Mouse (Mus musculus): ENCODE data around the gene Lclat1.

Gene Lclat1

GRCm38 (mm10) chr17:73107158-73108157, at the start of gene Lclat1:
Gene Lclat1 (plus strand): TSS chr17:73107985.
- DNase-seq = peak; percentile 97

GRCm38 (mm10) chr17:73058319-73058718, 49.5 kb upstream of the Lclat1 start:
- no peak for DNase-seq

DNA sequence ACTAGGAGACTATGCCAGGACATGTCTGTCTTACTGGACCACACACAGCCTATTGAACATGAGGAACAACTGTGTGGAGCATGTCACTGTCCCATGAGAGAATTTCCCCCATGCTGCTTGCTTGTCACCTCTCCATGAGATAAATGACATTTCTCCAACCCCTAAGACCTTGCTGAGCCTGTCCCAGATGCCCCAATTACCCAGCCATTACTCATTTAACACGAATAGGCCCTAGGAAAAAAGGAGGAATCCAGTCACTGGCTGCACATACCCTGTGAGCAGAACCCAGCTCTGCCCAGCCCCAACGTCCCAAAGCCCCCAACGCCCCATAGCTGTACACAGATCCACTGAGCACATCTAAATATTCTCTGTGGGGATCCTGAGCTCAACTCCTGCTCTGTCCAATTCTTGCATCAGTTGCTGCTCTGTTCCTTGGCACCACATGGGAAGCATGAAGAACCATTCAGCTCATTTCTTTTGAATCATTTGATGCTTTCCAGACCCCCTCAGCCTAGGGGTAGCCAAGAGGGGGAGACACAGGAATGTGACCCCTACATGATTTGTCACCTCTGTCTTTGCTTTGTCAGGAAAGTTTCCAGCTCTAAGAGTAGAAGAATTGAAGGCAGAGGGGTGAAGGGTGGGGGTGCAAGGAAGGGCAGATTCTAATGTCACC, 47.4 kb upstream of the Lclat1 start:
- no peak for DNase-seq

DNA sequence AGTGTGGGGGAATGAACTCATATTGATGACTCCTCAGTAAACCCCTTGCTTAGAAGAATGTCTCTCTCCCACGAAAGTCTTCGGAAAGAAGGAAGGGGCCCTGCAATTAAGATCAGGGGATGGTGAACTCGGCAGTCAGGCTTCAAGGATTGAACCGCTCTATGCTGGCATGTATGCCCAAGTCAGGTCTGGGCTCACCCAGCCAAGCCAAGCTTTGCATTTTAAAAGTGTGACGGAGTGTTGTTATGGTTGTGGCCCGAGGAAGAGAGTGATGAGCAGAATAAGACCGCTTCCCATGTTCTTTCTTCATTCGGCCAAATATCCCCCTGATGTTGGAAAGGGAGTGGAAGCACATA, 46.9 kb upstream of the Lclat1 start:
- DNase-seq = no peak

- DNase-seq = no peak
These were observed 45.1 kb upstream of the Lclat1 start for GRCm38 (mm10) chr17:73062701-73063100.

DNA sequence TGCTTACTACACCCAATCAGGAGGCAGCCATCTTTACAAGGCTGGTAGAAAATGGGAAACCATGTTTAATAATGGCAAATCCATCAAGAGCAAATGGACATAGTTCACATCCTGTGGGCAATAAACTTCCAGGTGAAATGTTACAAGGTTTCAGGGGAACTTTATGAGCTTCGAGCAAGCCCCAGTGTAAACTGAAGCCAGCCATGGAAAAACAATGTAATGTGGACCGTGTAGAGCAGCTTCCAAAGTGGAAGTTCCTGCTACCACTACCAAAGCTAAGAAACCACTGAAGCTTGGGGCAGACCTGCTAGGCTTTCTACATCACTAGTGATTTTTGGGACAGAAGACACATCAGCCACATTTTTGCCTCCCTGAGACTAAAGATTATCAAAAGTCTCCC, 44.5 kb upstream of the Lclat1 start:
- no peak for DNase-seq

DNA sequence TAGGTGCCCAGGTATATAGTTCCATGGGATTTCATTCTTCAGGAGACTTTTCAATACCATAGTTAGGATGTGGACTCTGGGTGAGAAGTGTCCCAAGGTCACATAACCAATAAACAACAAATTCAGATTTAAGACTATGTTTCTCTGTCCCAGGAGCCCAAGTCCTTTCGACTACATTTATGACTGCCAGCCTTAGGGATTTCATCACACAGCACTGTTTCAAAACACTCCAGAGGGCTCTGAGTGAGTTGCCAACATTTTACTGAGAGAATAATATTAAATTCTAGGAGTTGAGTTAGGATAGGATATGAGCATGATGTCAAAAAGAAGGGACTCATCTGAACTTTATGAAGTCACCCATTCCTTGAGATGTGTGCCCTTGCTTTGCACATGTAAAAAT, 44.0 kb upstream of the Lclat1 start:
- no peak for DNase-seq

DNA sequence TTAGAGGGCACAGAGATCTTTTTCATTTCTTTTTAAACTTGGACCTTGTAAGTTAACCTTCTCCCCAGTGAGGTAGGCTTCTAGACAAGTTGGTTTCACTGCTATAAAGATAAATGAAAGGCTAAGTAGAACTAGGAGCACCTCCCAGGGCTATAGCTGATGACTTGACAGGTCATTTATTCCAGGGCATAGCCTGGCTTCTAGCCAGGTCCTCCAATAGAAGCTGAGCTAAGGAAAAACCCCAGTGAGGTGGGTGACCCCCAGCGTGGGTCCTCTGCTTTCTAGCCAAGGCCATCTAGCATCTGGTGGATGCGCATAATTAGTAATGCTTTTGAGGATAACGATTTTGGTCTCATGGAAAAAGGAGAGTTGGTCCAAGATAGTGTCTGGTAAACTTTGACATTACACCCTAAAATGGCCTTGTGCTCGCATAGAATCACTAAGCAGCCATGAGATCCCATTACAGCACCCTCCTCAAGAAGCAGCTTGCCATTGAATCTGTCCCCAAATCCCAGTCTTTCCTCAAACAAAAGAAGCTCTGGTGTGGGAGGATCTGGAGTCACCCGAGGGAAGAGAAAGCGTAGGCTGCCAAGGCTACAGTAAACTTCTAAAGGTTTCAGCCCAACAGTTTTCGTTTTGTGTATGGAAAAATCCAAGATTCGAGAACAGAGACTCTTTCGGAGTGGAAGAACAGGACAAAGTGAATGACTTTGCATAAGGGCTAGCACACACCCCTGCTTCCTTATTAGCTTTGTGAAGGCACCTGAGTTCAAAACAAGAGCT, 41.2 kb upstream of the Lclat1 start:
- DNase-seq = no peak

- DNase-seq = no peak
These were observed 40.4 kb upstream of the Lclat1 start for GRCm38 (mm10) chr17:73067423-73067822.

DNA sequence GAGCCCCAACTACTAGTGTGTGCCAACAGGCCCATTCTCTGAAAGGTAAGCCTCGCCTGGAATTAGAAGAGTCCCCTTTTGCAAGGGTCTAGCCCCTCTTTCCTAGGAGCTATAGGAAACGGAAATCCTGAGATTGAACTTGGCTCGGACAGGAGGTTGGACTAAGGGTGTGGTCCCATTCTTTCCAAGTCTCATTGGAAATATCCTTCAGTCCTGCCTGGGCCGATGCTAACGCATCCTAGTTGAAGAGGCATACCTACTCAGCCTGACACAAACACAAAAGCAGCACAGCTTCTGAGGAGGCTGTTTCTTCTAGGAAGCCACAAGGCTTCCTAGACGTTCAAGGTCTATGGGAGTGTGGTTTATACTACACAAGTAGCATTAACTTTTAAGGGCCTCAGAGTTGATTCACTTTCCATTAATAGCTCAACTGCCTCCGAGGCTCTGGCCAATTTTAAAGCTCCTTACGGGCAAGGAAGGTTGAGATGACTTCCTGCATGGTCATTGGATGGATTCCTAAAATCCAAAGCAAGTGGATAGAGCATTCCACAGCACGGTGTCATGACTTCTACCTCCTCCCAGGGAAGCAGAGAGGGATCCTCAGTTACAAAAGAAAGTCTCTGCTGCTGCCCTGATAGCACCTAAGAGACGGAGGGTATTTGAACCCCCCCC, 39.3 kb upstream of the Lclat1 start:
- DNase-seq = no peak

- DNase-seq = no peak
These were observed 37.3 kb upstream of the Lclat1 start for GRCm38 (mm10) chr17:73070466-73070865.

GRCm38 (mm10) chr17:73071725-73072263, 36.0 kb upstream of the Lclat1 start:
- DNase-seq = no peak

- DNase-seq = no peak
These were observed 35.5 kb upstream of the Lclat1 start for GRCm38 (mm10) chr17:73072286-73072685.

GRCm38 (mm10) chr17:73074631-73075030, 33.2 kb upstream of the Lclat1 start:
- DNase-seq = no peak

DNA sequence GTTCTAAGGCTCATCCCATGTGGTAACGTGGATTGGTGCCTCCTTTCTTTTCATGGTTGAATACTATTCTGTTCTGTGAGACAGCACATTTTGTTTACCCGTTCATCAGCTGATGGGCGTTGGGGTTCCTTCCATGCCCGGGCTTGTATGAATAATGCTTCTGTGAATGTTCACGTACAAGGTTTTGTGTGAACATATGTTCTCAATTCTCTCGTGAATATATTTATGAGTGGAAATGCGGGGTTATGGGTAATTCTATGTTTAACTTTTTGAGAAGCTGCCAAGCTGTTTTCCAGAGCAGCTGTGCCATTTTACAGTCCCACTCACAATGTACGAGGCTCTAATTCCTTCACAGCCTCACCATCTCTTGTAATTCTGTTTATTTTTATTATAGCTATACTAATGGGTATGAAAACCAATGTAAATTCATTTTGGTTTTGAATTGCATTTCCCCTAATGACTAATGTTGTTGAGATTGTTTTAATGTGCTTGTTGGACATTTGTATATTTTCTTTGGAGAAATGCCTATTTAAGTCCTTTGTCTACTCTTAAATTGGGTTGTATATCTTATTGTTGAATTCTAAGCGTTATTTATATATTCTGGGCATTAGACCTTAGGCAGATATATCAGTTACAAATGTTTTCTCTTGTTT, 32.4 kb upstream of the Lclat1 start:
- DNase-seq = peak; percentile 30

DNA sequence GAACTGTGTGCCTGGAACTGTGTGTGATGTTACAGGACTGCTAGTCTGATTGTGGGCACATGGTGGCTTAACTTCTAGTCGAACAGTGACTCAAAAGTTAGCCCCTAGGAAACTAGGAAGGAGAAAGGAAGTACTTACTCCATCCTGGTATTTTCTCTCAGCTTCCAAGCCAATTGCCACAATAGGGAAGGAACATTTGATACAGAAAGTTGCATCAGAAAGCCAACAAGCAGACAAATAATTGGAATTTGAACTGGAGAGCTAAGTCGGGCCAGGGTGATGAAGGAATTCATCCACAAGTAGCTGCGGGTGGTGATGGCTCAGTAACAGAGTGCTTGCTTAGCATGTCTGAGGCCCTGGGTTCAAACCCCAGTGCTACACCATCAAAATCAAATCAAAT, 30.1 kb upstream of the Lclat1 start:
- no peak for DNase-seq

DNA sequence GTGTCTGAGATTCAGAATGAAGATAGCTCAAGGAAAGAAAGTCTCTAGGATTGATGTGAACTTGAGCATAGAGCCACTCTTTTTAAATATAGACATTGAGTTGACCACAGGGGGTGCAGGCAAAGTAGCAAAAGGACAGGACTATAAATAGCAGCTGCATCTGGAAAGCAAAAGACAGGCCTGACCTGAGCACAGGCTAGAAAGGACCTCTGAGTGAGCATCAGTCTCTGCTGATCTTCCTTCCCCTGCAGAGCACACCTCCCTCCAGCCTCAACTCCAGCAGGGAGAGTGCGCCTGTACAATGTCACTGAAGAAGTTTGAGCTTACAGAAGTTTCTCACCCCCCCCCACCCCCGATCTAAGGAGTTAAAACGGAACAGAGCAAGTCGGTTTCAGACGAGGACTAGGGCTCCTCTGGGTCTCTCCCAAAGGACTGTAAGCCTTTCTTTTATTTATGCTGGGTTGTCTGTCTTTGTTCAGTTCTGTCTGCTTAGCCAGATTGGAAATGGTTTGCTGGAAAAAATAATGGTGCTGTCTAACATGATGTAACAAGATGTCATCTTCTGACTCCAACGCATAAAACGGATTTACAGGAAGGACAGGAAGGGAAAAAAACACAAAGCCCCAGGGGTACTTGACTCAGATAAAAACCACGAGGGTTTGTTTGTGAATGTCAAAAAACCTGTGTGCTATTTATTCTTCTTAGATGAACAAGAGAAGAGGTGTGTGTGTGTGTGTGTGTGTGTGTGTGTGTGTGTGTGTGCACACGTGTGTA, 26.2 kb upstream of the Lclat1 start:
- no peak for DNase-seq

DNA sequence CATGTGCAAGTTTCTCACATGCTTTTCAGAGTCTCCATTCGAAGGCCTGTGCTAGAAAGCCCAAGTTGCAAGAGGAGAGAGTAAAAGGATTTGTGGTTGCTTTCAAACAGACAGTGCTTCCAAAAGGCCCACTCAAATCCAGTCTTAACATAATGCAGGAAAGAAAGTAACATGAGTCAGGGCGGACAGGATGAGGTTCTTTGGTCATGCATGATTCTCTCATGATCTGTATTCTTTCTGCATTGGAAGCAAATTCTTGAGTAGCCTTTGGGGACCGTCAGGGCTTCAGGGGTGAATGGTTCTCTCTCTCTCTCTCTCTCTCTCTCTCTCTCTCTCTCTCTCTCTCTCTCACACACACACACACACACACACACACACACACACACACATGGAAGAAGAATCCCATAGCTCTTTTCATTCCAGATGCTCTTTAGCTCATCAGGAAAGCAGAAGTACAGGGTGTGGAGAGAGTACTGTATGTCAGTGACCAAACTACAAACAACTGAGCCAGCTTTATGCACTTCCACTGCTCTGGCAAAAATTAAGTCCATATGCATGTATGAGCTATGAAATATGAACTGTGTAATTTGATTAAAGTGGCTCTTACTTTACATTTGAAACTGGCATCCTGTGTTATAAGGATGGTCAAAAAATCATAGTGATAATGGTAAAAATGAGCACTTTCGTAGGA, 25.1 kb upstream of the Lclat1 start:
- no peak for DNase-seq

GRCm38 (mm10) chr17:73087045-73087910, 20.5 kb upstream of the Lclat1 start:
- DNase-seq = no peak

Measured in right cerebral cortex, postnatal 25 days (tissue).